Mouse (Mus musculus) granulocyte monocyte progenitor cell, adult 5-6 weeks (primary cell): ENCODE data around the gene Olfr689. TPM values are rescaled to one million over a fixed set of nuclear protein-coding genes. Genes with fewer than 3 reads are reported as not detected.
"Not testable (repeated sequence)": the region's sequence is repeated elsewhere in the genome, so short reads cannot be mapped to it uniquely, and the experiment has no call there.

Experiments used
- ATAC-seq: replicated peaks from 2 replicates; pipeline ENCODE4 v1.8.0; 2016; ENCODE audit warnings: mild to moderate bottlenecking, moderate TSS enrichment, inconsistent platforms; ENCODE audit not compliant: poor library complexity, severe bottlenecking
- total RNA-seq, 2 experiments: library from RNA; stranded (forward) in 1 of 2; stranded (reverse) in 1 of 2; fragments of 200-712, 200-1000 nt in 1 of 2; fragments of >200 nt in 1 of 2; fragmentation: Nextera tagmentation in 1 of 2; gene quantifications; 2 replicates each; pipeline ENCODE4 v1.2.3; 2014 to 2017

Olfr689 gene
- not detected in 2 replicates for total RNA-seq (2014; fragmentation: Nextera tagmentation)
- not detected in 2 replicates for total RNA-seq (2017)

- ATAC-seq = no peak
These were observed at the start of gene Olfr689 for GRCm38 (mm10) chr7:105310865-105311264. Olfr689 (plus strand) TSS chr7:105311165.

- ATAC-seq = no peak
These were observed 38.5 kb upstream of the Olfr689 start for GRCm38 (mm10) chr7:105272426-105272825.

- no peak for ATAC-seq
These were observed 23.2 kb upstream of the Olfr689 start, which contains the start of gene Olfr688 for GRCm38 (mm10) chr7:105287795-105288194. Olfr688 (plus strand) TSS chr7:105288095.

GRCm38 (mm10) chr7:105290051-105290450 is 20.9 kb upstream of the Olfr689 start:
- ATAC-seq = no peak

GRCm38 (mm10) chr7:105325302-105325701 is 14.3 kb downstream of the Olfr689 start:
- ATAC-seq = no peak

- no peak for ATAC-seq
These were observed 23.0 kb downstream of the Olfr689 start, which contains the start of gene Olfr690 for GRCm38 (mm10) chr7:105334004-105334403. Olfr690 (minus strand) TSS chr7:105334104.

GRCm38 (mm10) chr7:105342170-105342569 is 31.2 kb downstream of the Olfr689 start, which contains the start of gene Olfr691:
Olfr691 (minus strand) TSS chr7:105342270.
- no peak for ATAC-seq

- ATAC-seq = no peak
These were observed 31.8 kb downstream of the Olfr689 start for GRCm38 (mm10) chr7:105342752-105343151.

- ATAC-seq = not testable (repeated sequence)
These were observed 45.1 kb downstream of the Olfr689 start for GRCm38 (mm10) chr7:105356064-105356463.

GRCm38 (mm10) chr7:105356487-105356886 is 45.5 kb downstream of the Olfr689 start:
- ATAC-seq = not testable (repeated sequence)

- ATAC-seq = no peak
These were observed 50.7 kb downstream of the Olfr689 start for GRCm38 (mm10) chr7:105361713-105362112.

GRCm38 (mm10) chr7:105367268-105367667 is 56.3 kb downstream of the Olfr689 start:
- peak; percentile 57 for ATAC-seq

GRCm38 (mm10) chr7:105367930-105368329 is 57.0 kb downstream of the Olfr689 start, which contains the start of gene Olfr692:
Olfr692 (plus strand) TSS chr7:105368230.
- ATAC-seq = no peak

GRCm38 (mm10) chr7:105368521-105368920 is 57.6 kb downstream of the Olfr689 start:
- no peak for ATAC-seq

Other genes starting within 250 kb of the Olfr689 start
- not detected in 2 replicates for gene Olfr678, start 246.7 kb upstream of the Olfr689 start, total RNA-seq (2014; fragmentation: Nextera tagmentation)
- gene Olfr678, start 246.7 kb upstream of the Olfr689 start, total RNA-seq (2017) = not detected in 2 replicates
- gene Olfr679, start 230.0 kb upstream of the Olfr689 start, total RNA-seq (2014; fragmentation: Nextera tagmentation) = not detected in 2 replicates
- gene Olfr679, start 230.0 kb upstream of the Olfr689 start, total RNA-seq (2017) = not detected in 2 replicates
- gene Olfr680-ps1, start 218.3 kb upstream of the Olfr689 start, total RNA-seq (2014; fragmentation: Nextera tagmentation) = not detected in 2 replicates
- not detected in 2 replicates for gene Olfr680-ps1, start 218.3 kb upstream of the Olfr689 start, total RNA-seq (2017)
- not detected in 2 replicates for gene Olfr681, start 194.3 kb upstream of the Olfr689 start, total RNA-seq (2014; fragmentation: Nextera tagmentation)
- not detected in 2 replicates for gene Olfr681, start 194.3 kb upstream of the Olfr689 start, total RNA-seq (2017)
- gene Olfr683, start 164.2 kb upstream of the Olfr689 start, total RNA-seq (2014; fragmentation: Nextera tagmentation) = not detected in 2 replicates
- not detected in 2 replicates for gene Olfr683, start 164.2 kb upstream of the Olfr689 start, total RNA-seq (2017)
- gene Olfr684, start 147.5 kb upstream of the Olfr689 start, total RNA-seq (2014; fragmentation: Nextera tagmentation) = not detected in 2 replicates
- gene Olfr684, start 147.5 kb upstream of the Olfr689 start, total RNA-seq (2017) = not detected in 2 replicates
- gene Olfr685, start 125.2 kb upstream of the Olfr689 start, total RNA-seq (2014; fragmentation: Nextera tagmentation) = not detected in 2 replicates
- not detected in 2 replicates for gene Olfr685, start 125.2 kb upstream of the Olfr689 start, total RNA-seq (2017)
- not detected in 2 replicates for gene Olfr686, start 103.7 kb upstream of the Olfr689 start, total RNA-seq (2014; fragmentation: Nextera tagmentation)
- not detected in 2 replicates for gene Olfr686, start 103.7 kb upstream of the Olfr689 start, total RNA-seq (2017)
- gene Olfr688, start 23.1 kb upstream of the Olfr689 start, total RNA-seq (2014; fragmentation: Nextera tagmentation) = not detected in 2 replicates
- not detected in 2 replicates for gene Olfr688, start 23.1 kb upstream of the Olfr689 start, total RNA-seq (2017)
- gene Olfr690, start 22.9 kb downstream of the Olfr689 start, total RNA-seq (2014; fragmentation: Nextera tagmentation) = not detected in 2 replicates
- not detected in 2 replicates for gene Olfr690, start 22.9 kb downstream of the Olfr689 start, total RNA-seq (2017)
- gene Olfr691, start 31.1 kb downstream of the Olfr689 start, total RNA-seq (2014; fragmentation: Nextera tagmentation) = not detected in 2 replicates
- not detected in 2 replicates for gene Olfr691, start 31.1 kb downstream of the Olfr689 start, total RNA-seq (2017)
- gene Olfr692, start 57.1 kb downstream of the Olfr689 start, total RNA-seq (2014; fragmentation: Nextera tagmentation) = not detected in 2 replicates
- not detected in 2 replicates for gene Olfr692, start 57.1 kb downstream of the Olfr689 start, total RNA-seq (2017)
- not detected in 2 replicates for gene Gm5901, start 63.9 kb downstream of the Olfr689 start, total RNA-seq (2014; fragmentation: Nextera tagmentation)
- not detected in 2 replicates for gene Gm5901, start 63.9 kb downstream of the Olfr689 start, total RNA-seq (2017)
- 42.9 and 44.3 TPM in 2 replicates for gene Fam160a2, start 88.9 kb downstream of the Olfr689 start, total RNA-seq (2014; fragmentation: Nextera tagmentation)
- gene Fam160a2, start 88.9 kb downstream of the Olfr689 start, total RNA-seq (2017) = 9.0 and 23.2 TPM in 2 replicates
- not detected in 2 replicates for gene Cnga4, start 93.4 kb downstream of the Olfr689 start, total RNA-seq (2014; fragmentation: Nextera tagmentation)
- gene Cnga4, start 93.4 kb downstream of the Olfr689 start, total RNA-seq (2017) = not detected in 2 replicates
- gene Cckbr, start 114.6 kb downstream of the Olfr689 start, total RNA-seq (2014; fragmentation: Nextera tagmentation) = not detected in 2 replicates
- gene Cckbr, start 114.6 kb downstream of the Olfr689 start, total RNA-seq (2017) = not detected in 2 replicates
- not detected in 2 replicates for gene Cavin3, start 171.1 kb downstream of the Olfr689 start, total RNA-seq (2014; fragmentation: Nextera tagmentation)
- gene Cavin3, start 171.1 kb downstream of the Olfr689 start, total RNA-seq (2017) = 0.05 and 1.1 TPM in 2 replicates
- 11.5 and 13.8 TPM in 2 replicates for gene Smpd1, start 243.2 kb downstream of the Olfr689 start, total RNA-seq (2014; fragmentation: Nextera tagmentation)
- gene Smpd1, start 243.2 kb downstream of the Olfr689 start, total RNA-seq (2017) = 11.3 and 22.4 TPM in 2 replicates